Comparison of ENCODE assay signal across 8 mouse cellular contexts in the genomic region with DNA sequence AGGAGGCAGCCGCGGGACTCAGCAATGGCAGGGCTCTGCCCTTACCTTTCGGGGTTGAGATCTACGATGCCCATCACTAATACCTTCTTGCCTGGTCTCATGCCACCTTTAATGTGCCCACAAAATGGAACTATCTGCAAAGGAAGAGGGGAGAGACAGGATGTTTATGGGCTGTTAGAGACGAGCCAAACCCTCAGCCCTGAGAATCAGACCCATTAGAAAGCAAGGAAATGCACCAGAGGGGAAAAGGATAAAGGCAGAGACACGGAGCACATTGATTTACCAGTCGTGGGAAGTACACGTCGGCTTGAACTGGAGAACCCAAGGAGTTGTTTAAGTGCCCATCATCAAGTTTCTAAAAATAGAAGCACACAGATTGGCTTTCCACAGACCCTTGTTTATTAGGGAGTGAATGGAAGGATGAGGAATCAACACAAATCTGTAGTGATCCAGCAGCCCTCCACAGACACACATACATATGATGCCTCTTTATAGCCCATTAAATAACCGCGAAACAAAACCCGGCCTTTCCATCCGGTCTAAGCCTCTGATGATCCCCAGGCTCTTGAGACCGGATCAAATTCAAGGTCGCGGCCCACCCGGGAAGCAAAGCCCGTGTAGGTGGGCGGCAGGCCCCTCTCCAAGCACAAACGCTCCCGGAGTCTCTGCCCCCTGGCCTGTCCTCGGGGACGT. TPM values are rescaled to one million over a fixed set of nuclear protein-coding genes. Genes with fewer than 3 reads are reported as not detected.
DNase-seq lines count a peak whose midpoint lies in the region; ATAC-seq and TF ChIP-seq lines count a peak whose summit lies in the region.

No protein-coding gene starts in this region.

- H3K4me2 ChIP-seq in forebrain, embryonic 11.5 days (ENCODE audit: low read depth, low read length, severe bottlenecking) = peak overlapping the region; percentile 77
- H3K4me2 ChIP-seq in stomach, embryonic 16.5 days (ENCODE audit: low read depth, low read length) = peak overlapping the region; percentile 93

- no peak for ATAC-seq in forebrain, embryonic 11.5 days (replicated peaks; ENCODE audit: low FRiP score)
- ATAC-seq in stomach, embryonic 16.5 days (ENCODE audit: insufficient read depth, low FRiP score) = no peak

- no peaks in the 10 kb centered on the region; the same call in 1 of the 2 replicates for H3K36me3 ChIP-seq in forebrain, embryonic 11.5 days (ENCODE audit: control insufficient read depth, insufficient read depth, low read length)
- H3K36me3 ChIP-seq in kidney, adult 2 months (ENCODE audit: control insufficient read depth, insufficient read depth, low read length) = no peaks in the 10 kb centered on the region
- peaks cover 14% of the 10 kb centered on the region; the same call in 1 of the 2 replicates for H3K36me3 ChIP-seq in stomach, embryonic 16.5 days (ENCODE audit: control insufficient read depth, insufficient read depth, low read length)

- peak overlapping the region; percentile 86 for H3K9ac ChIP-seq in forebrain, embryonic 11.5 days (ENCODE audit: low read length)
- H3K9ac ChIP-seq in stomach, embryonic 16.5 days (ENCODE audit: low read length) = peak overlapping the region; percentile 96

- H3K4me1 ChIP-seq in forebrain, embryonic 11.5 days (replicated peaks; ENCODE audit: control insufficient read depth, insufficient read depth, low read length) = peaks cover 9% of the 10 kb centered on the region; the same call in 1 of the 2 replicates
- peaks cover 8% of the 10 kb centered on the region for H3K4me1 ChIP-seq in kidney, adult 2 months (ENCODE audit: control insufficient read depth, insufficient read depth, low read length)
- H3K4me1 ChIP-seq in stomach, embryonic 16.5 days (ENCODE audit: control insufficient read depth, insufficient read depth, low read length) = peaks cover 19% of the 10 kb centered on the region

- peak overlapping the region; percentile 53; the same call in 1 of the 2 replicates for H3K27ac ChIP-seq in forebrain, embryonic 11.5 days (ENCODE audit: low read depth, low read length)
- peak overlapping the region; percentile 65 for H3K27ac ChIP-seq in kidney, adult 2 months (ENCODE audit: insufficient read depth, low read depth, low read length)
- H3K27ac ChIP-seq in stomach, embryonic 16.5 days (ENCODE audit: low read length) = peak overlapping the region; percentile 82

- TF ChIP-seq CTCF in kidney, adult 2 months (conservative IDR thresholded peaks at IDR 0.05; ENCODE audit: insufficient read depth, insufficient read length, low read depth, low read length) = no peak

- peak; percentile 92 for DNase-seq in heart, adult 11 months
- DNase-seq in heart, postnatal 4 days = no peak
- DNase-seq in MEL-GATA-1-ER (ENCODE audit: extremely low read depth, low read depth) = peak; percentile 12
- DNase-seq in forebrain, embryonic 11.5 days (ENCODE audit: low spot score) = no peak
- DNase-seq in kidney, adult 2 months = peak; percentile 21
- peak; percentile 43 for DNase-seq in lung, postnatal 14 days
- no peak for DNase-seq in gastrocnemius, adult 8-10 months (ENCODE audit: low spot score in 2 of 2)

- WGBS in forebrain, embryonic 11.5 days = 14% methylated on average over 23 of the region's 23 CpGs
- 12% methylated on average over 23 of the region's 23 CpGs for WGBS in kidney, adult 2 months
- 13% methylated on average over 23 of the region's 23 CpGs for WGBS in stomach, embryonic 16.5 days

- peaks cover 2% of the 10 kb centered on the region; the same call in 1 of the 2 replicates for H3K27me3 ChIP-seq in forebrain, embryonic 11.5 days (ENCODE audit: control insufficient read depth, insufficient read depth, low read length)
- H3K27me3 ChIP-seq in kidney, adult 2 months (replicated peaks; ENCODE audit: control insufficient read depth, insufficient read depth, low read length) = no peaks in the 10 kb centered on the region
- H3K27me3 ChIP-seq in stomach, embryonic 16.5 days (ENCODE audit: control insufficient read depth, insufficient read depth, low read length) = no peaks in the 10 kb centered on the region

- peak overlapping the region; percentile 84 for H3K4me3 ChIP-seq in forebrain, embryonic 11.5 days (ENCODE audit: low read depth, low read length)
- peak overlapping the region; percentile 95 for H3K4me3 ChIP-seq in kidney, adult 2 months (ENCODE audit: insufficient read depth, low read depth, low read length)
- H3K4me3 ChIP-seq in stomach, embryonic 16.5 days (replicated peaks; ENCODE audit: low read length) = peak overlapping the region; percentile 95

- TF ChIP-seq POLR2A in kidney, adult 2 months (IDR thresholded peaks at IDR 0.05; ENCODE audit: low read depth, low read length) = no peak

- H3K9me3 ChIP-seq in forebrain, embryonic 11.5 days (ENCODE audit: control insufficient read depth, low read length) = no peaks in the 10 kb centered on the region
- no peaks in the 10 kb centered on the region for H3K9me3 ChIP-seq in stomach, embryonic 16.5 days (replicated peaks; ENCODE audit: control insufficient read depth, low read length)

RNA-seq across cellular contexts. Expression of a gene that starts 0.7 kb away (rescaled TPM):
- 10 to 100 TPM; 40.4 to 43.0 TPM for total RNA-seq in heart, postnatal 4 days (2021)
- polyA plus RNA-seq in forebrain, embryonic 11.5 days (2014; fragmentation: Nextera tagmentation; extraction: Ambion mirVana) = 28.6 and 28.8 TPM in 2 replicates
- polyA plus RNA-seq in kidney, adult 2 months (2012; rRNA removed) = 6.2 and 8.5 TPM in 2 replicates
- polyA plus RNA-seq in stomach, embryonic 16.5 days (2015; fragmentation: Nextera tagmentation; extraction: Ambion mirVana) = 29.9 and 33.6 TPM in 2 replicates
- total RNA-seq in gastrocnemius, adult 8-10 months (2022) = 10 to 100 TPM; 68.0 to 76.2 (median 72.6) TPM

Comparison
In these comparisons a context has a peak if more than half of its experiments do, and no peak if none do; other contexts are left out.
1. DNase-seq: peak in heart, adult 11 months (single experiment), MEL-GATA-1-ER (single experiment), kidney, adult 2 months (single experiment) and lung, postnatal 14 days (single experiment); none in heart, postnatal 4 days (single experiment), forebrain, embryonic 11.5 days (single experiment) and gastrocnemius, adult 8-10 months (0 of 2).
2. Peak in every context shown above with its lines, with median percentiles within 50 percentile points of each other: H3K27ac ChIP-seq and H3K4me3 ChIP-seq.